Mouse (Mus musculus): Measurements from ENCODE around the gene Eps15l1.
A peak's percentile ranks its signal among the peaks of the same experiment; 100 is the strongest.

The Eps15l1 gene

GRCm38 (mm10) chr8:72421362-72422335 lies at the start of gene Eps15l1:
Eps15l1 (minus strand) TSS chr8:72421460.
- peak; percentile 100 for DNase-seq (ENCODE audit: low read depth, low spot score)

GRCm38 (mm10) chr8:72470684-72471083 lies 49.4 kb upstream of the Eps15l1 start:
- no peak for DNase-seq (ENCODE audit: low read depth, low spot score)

- DNase-seq (ENCODE audit: low read depth, low spot score): no peak
Observed at GRCm38 (mm10) chr8:72469984-72470383, 48.7 kb upstream of the Eps15l1 start.

- DNase-seq (ENCODE audit: low read depth, low spot score): no peak
Observed at GRCm38 (mm10) chr8:72469243-72469642, 48.0 kb upstream of the Eps15l1 start.

- DNase-seq (ENCODE audit: low read depth, low spot score): no peak
Observed at GRCm38 (mm10) chr8:72464211-72464610, 43.0 kb upstream of the Eps15l1 start.

- DNase-seq (ENCODE audit: low read depth, low spot score): no peak
Observed at GRCm38 (mm10) chr8:72459881-72460533, 38.7 kb upstream of the Eps15l1 start.

GRCm38 (mm10) chr8:72458457-72458856 lies 37.2 kb upstream of the Eps15l1 start:
- no peak for DNase-seq (ENCODE audit: low read depth, low spot score)

- no peak for DNase-seq (ENCODE audit: low read depth, low spot score)
Observed at GRCm38 (mm10) chr8:72457806-72458205, 36.5 kb upstream of the Eps15l1 start.

DNA sequence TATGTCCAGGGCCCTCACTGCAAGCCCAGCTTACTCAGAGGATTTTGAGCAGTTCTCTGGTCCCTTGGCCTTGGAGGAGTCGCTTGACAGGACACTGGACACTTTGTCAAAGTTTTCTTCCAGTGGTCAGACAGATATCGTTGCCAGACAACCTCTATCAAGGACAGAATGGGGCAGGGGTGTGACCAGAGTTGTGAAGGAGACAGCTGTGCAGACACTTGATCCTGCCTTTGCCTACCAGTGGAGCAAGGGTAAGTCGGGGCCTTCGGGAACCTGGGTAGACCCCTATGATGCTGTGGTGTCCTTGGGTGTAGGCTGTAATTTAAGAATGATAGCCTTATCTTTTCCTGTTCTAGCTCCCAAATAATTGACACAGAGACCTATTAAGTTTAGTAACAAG lies 34.1 kb upstream of the Eps15l1 start:
- DNase-seq (ENCODE audit: low read depth, low spot score): no peak

DNA sequence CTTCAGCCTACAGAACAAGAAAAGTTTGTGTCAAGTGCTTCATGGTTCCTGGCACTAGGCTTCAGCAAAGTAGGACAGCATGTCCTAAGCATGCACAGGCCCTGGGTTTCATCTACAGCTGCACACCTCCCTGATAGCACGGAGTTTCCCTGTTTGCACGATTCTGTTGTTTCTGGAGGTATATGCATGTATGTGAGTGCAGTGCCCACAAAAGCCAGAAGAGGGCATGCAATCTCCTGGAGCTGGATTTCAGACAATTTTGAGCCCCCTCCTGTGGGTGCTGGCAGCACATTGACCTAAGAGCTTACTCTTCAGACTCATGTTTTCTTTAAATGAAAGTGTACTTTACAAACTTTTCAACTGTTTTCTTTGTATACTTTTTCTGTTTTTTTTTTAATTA lies 32.6 kb upstream of the Eps15l1 start:
- no peak for DNase-seq (ENCODE audit: low read depth, low spot score)

GRCm38 (mm10) chr8:72451516-72451915 lies 30.3 kb upstream of the Eps15l1 start:
- DNase-seq (ENCODE audit: low read depth, low spot score): no peak

- no peak for DNase-seq (ENCODE audit: low read depth, low spot score)
Observed at GRCm38 (mm10) chr8:72445071-72445470, 23.8 kb upstream of the Eps15l1 start.

GRCm38 (mm10) chr8:72443994-72444350 lies 22.7 kb upstream of the Eps15l1 start:
- DNase-seq (ENCODE audit: low read depth, low spot score): no peak

DNA sequence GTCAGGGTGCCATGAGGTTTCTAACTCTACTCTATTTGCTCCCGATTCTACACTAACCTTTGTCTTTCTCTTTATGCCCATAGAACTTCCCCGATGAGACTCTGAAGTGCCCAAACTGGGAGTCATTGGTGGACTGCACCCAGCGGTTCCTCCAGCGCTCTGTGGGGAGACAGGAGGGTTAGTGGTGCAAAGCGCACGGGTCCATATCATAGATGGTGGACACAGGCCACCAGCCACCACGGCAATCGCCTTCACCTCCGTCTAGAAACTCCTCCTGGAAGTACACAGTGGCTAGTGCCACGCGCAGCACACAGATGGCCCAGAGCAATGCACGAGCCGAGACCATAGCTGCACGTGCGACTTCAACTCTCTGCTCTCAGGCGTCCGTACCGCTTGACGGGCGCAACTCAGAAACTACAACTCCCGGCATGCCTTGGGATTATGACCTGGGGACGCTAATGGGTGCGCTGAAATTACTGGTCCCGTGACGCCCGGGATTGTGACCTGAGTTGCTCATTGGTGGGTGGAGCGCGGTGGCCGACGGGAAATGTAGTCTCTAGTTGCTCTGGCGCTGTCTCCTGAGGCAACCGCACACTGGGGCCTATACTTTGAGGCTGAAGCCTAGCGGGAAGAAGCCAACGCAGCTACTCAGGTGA lies 22.2 kb upstream of the Eps15l1 start, which contains the start of the genes Calr3 and 1700030K09Rik:
Gene Calr3 (minus strand): TSS at position 533 of the 656 bp plus-strand sequence.
Gene 1700030K09Rik (plus strand): TSS at position 543 of the 656 bp plus-strand sequence.
- peak; percentile 98 for DNase-seq (ENCODE audit: low read depth, low spot score)

GRCm38 (mm10) chr8:72438248-72439015 lies 17.2 kb upstream of the Eps15l1 start:
- DNase-seq (ENCODE audit: low read depth, low spot score): no peak

GRCm38 (mm10) chr8:72434952-72435351 lies 13.7 kb upstream of the Eps15l1 start:
- DNase-seq (ENCODE audit: low read depth, low spot score): no peak

GRCm38 (mm10) chr8:72429676-72430075 lies 8.4 kb upstream of the Eps15l1 start:
- DNase-seq (ENCODE audit: low read depth, low spot score): no peak

- DNase-seq (ENCODE audit: low read depth, low spot score): no peak
Observed at GRCm38 (mm10) chr8:72422926-72423325, 1.7 kb upstream of the Eps15l1 start.

DNA sequence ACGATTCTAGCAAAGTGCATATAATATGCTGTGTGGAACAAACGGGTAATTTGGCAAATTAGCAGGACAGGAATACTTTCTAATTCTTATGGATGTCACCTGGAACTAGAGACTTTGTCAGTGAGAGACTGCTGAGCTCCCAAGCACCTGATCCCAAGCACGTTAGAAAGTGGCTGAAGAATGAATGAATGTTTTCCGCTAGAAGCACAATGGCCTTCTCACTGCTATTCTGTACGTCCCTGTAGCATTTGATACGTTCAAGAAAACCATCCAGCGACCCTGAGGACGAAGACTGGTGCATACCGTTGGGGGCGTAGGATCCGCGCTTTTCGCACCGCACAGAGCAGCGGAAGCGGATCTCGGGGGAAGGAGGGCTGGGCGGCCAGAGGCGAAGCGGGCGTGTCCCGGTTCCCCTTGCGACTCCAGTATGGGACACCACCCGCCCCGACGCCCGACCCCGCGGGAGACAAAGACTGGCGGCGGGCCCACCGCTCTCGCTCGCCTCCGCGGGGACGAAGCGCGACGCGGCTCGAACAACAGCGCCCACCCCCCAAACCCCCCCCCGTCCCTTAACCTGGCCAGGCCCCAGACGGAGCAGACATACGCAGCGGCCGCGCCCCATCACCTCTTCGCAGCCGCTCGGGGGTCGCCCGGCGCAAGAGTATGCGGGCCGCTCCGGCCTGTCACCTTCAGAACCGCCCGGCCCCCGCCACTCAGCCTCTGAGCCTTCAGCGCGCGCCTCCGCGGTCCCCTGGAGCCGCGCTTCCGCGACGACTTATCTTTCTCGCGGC lies 494 bp downstream of the Eps15l1 start:
- no peak for DNase-seq (ENCODE audit: low read depth, low spot score)

DNA sequence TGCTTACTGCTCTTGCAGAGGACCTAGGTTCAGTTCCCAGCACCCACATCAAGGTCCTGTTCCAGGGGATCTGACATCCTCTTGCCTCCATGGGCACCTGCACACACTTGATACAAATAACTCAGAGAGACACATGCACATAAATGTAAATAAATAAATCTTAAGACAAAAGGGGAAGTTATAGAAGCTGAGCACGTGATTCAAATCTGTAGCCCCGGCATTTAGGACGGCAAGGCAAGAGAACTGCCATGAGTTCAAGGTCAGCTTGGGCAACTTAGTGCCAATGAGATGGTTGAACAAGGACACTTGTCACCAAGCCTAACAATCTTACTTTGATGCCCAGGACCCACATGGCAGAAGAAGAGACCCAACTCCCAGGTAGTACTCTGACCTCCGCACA lies 3.2 kb downstream of the Eps15l1 start:
- no peak for DNase-seq (ENCODE audit: low read depth, low spot score)

GRCm38 (mm10) chr8:72415252-72415651 lies 6.0 kb downstream of the Eps15l1 start:
- DNase-seq (ENCODE audit: low read depth, low spot score): no peak
